Mouse (Mus musculus): ENCODE measurements around the gene Slc39a11. TPM values are rescaled to one million over a fixed set of nuclear protein-coding genes. Genes with fewer than 3 reads are reported as not detected.

Slc39a11 gene
- polyA plus RNA-seq, 2 experiments = 5.1 to 10.2 TPM

- Histone ChIP-seq H3K27me3 (ENCODE audit: control insufficient read depth, insufficient read depth, low read length) (peaks cover 11% of the 10 kb centered on the region), H3K36me3 (replicated peaks; ENCODE audit: control insufficient read depth, insufficient read depth, low read depth) (no peaks in the 10 kb centered on the region), H3K9me3 (ENCODE audit: control insufficient read depth, low read length) (no peaks in the 10 kb centered on the region), H3K9ac (replicated peaks) (no peak overlapping the region), H3K4me1 (replicated peaks; ENCODE audit: control insufficient read depth in 2 of 2, insufficient read depth in 2 of 2, low read length in 1 of 2) (no peaks in the 10 kb centered on the region), H3K27ac (no peak overlapping the region), H3K4me2 (ENCODE audit: low read depth) (no peak overlapping the region), H3K4me3 (ENCODE audit: insufficient read depth in 1 of 2, low read depth in 2 of 2, low read length in 2 of 2) (no peak overlapping the region)
- ATAC-seq (ENCODE audit: insufficient read depth) = no peak
- no peak for DNase-seq (ENCODE audit: low read depth in 3 of 3, low spot score in 3 of 3)
- WGBS (ENCODE audit: insufficient replicate concordance) = 56% methylated on average over 15 of the region's 15 CpGs
- TF ChIP-seq EP300 (IDR thresholded peaks at IDR 0.05; ENCODE audit: low read depth) = no peak
- TF ChIP-seq CTCF (IDR thresholded peaks at IDR 0.05; ENCODE audit: low read depth) = no peak
Measured at GRCm38 (mm10) chr11:113198586-113198985, 451.3 kb downstream of the Slc39a11 start.

DNA sequence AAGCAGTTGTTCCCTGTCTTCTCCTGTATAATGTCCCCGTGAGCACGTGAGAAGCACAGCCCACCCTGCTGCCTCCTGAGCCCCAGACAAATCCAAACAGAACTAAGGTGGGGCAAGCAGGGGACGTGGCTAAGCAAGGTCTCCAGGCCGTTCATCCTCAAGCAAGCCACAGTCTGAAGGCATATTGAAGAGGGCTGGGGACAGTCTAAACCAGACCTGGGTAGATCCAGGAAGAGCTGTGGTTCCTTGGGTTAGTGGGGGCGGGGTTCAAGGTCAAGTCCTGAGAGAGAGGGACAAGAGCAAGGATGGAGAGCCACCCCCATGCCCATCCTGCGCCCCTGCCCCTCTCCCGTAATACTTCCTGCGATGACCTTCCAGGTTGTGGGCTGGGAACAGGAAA is 452.3 kb downstream of the Slc39a11 start:
- Histone ChIP-seq H3K4me2 (ENCODE audit: low read depth) (no peak overlapping the region), H3K4me1 (replicated peaks; ENCODE audit: control insufficient read depth in 2 of 2, insufficient read depth in 2 of 2, low read length in 1 of 2) (no peaks in the 10 kb centered on the region), H3K27ac (no peak overlapping the region), H3K27me3 (ENCODE audit: control insufficient read depth, insufficient read depth, low read length) (peaks cover 11% of the 10 kb centered on the region), H3K4me3 (ENCODE audit: insufficient read depth in 1 of 2, low read depth in 2 of 2, low read length in 2 of 2) (no peak overlapping the region), H3K36me3 (replicated peaks; ENCODE audit: control insufficient read depth, insufficient read depth, low read depth) (no peaks in the 10 kb centered on the region), H3K9me3 (ENCODE audit: control insufficient read depth, low read length) (no peaks in the 10 kb centered on the region), H3K9ac (replicated peaks) (no peak overlapping the region)
- TF ChIP-seq CTCF (IDR thresholded peaks at IDR 0.05; ENCODE audit: low read depth) (no peak), EP300 (IDR thresholded peaks at IDR 0.05; ENCODE audit: low read depth) (no peak)
- DNase-seq (ENCODE audit: low read depth in 3 of 3, low spot score in 3 of 3) (no peak), ATAC-seq (ENCODE audit: insufficient read depth) (no peak)
- 40% methylated on average over 8 of the region's 8 CpGs for WGBS (ENCODE audit: insufficient replicate concordance)

GRCm38 (mm10) chr11:113196234-113197007 is 453.5 kb downstream of the Slc39a11 start:
- Histone ChIP-seq H3K4me2 (ENCODE audit: low read depth) (no peak overlapping the region), H3K4me1 (replicated peaks; ENCODE audit: control insufficient read depth in 2 of 2, insufficient read depth in 2 of 2, low read length in 1 of 2) (no peaks in the 10 kb centered on the region), H3K9me3 (ENCODE audit: control insufficient read depth, low read length) (no peaks in the 10 kb centered on the region), H3K27me3 (ENCODE audit: control insufficient read depth, insufficient read depth, low read length) (peaks cover 8% of the 10 kb centered on the region), H3K4me3 (ENCODE audit: insufficient read depth in 1 of 2, low read depth in 2 of 2, low read length in 2 of 2) (no peak overlapping the region), H3K9ac (replicated peaks) (no peak overlapping the region), H3K27ac (no peak overlapping the region), H3K36me3 (replicated peaks; ENCODE audit: control insufficient read depth, insufficient read depth, low read depth) (no peaks in the 10 kb centered on the region)
- TF ChIP-seq CTCF (IDR thresholded peaks at IDR 0.05; ENCODE audit: low read depth) = no peak
- DNase-seq (ENCODE audit: low read depth in 3 of 3, low spot score in 3 of 3) (no peak), ATAC-seq (ENCODE audit: insufficient read depth) (no peak)
- 70% methylated on average over 19 of the region's 19 CpGs for WGBS (ENCODE audit: insufficient replicate concordance)

Other genes with a start within 250 kb of the Slc39a11 start
- 2.8 and 3.5 TPM in 2 replicates for gene Sstr2, start 30.7 kb downstream of the Slc39a11 start, polyA plus RNA-seq (2012; rRNA removed)
- gene Sstr2, start 30.7 kb downstream of the Slc39a11 start, polyA plus RNA-seq (2014; fragmentation: Nextera tagmentation; extraction: Ambion mirVana) = 3.6 and 3.8 TPM in 2 replicates
- gene Cog1, start 910 bp downstream of the Slc39a11 start, polyA plus RNA-seq (2012; rRNA removed) = 12.0 and 12.9 TPM in 2 replicates
- gene Cog1, start 910 bp downstream of the Slc39a11 start, polyA plus RNA-seq (2014; fragmentation: Nextera tagmentation; extraction: Ambion mirVana) = 9.3 and 12.7 TPM in 2 replicates
- 20.6 and 25.0 TPM in 2 replicates for gene Fam104a, start 34.1 kb upstream of the Slc39a11 start, polyA plus RNA-seq (2012; rRNA removed)
- 44.5 and 46.8 TPM in 2 replicates for gene Fam104a, start 34.1 kb upstream of the Slc39a11 start, polyA plus RNA-seq (2014; fragmentation: Nextera tagmentation; extraction: Ambion mirVana)
- 5.8 and 8.0 TPM in 2 replicates for gene D11Wsu47e, start 34.3 kb upstream of the Slc39a11 start, polyA plus RNA-seq (2012; rRNA removed)
- gene D11Wsu47e, start 34.3 kb upstream of the Slc39a11 start, polyA plus RNA-seq (2014; fragmentation: Nextera tagmentation; extraction: Ambion mirVana) = 7.8 and 9.2 TPM in 2 replicates
- gene Cpsf4l, start 59.9 kb upstream of the Slc39a11 start, polyA plus RNA-seq (2012; rRNA removed) = 0.02 TPM in 1 of 2 replicates, not detected in the other
- 0.11 TPM in 1 of 2 replicates, not detected in the other for gene Cpsf4l, start 59.9 kb upstream of the Slc39a11 start, polyA plus RNA-seq (2014; fragmentation: Nextera tagmentation; extraction: Ambion mirVana)
- gene Cdc42ep4, start 101.8 kb upstream of the Slc39a11 start, polyA plus RNA-seq (2012; rRNA removed) = 8.7 and 9.0 TPM in 2 replicates
- gene Cdc42ep4, start 101.8 kb upstream of the Slc39a11 start, polyA plus RNA-seq (2014; fragmentation: Nextera tagmentation; extraction: Ambion mirVana) = 10.0 and 10.7 TPM in 2 replicates